Mouse (Mus musculus) kidney, postnatal 14 days (tissue): ENCODE data around the gene Thumpd2.

Source experiments
- DNase-seq: peaks from one replicate; pipeline ENCODE4 v3.0.0; 2022; ENCODE audit warnings: mixed read lengths

Gene Thumpd2

GRCm38 (mm10) chr17:81031830-81032442 lies 32.9 kb downstream of the Thumpd2 start:
- DNase-seq, result no peak

GRCm38 (mm10) chr17:81027331-81027730 lies 37.6 kb downstream of the Thumpd2 start:
- DNase-seq, result no peak

GRCm38 (mm10) chr17:81017132-81017531 lies 47.8 kb downstream of the Thumpd2 start:
- DNase-seq, result no peak

- DNase-seq, result peak; percentile 69
Observed at GRCm38 (mm10) chr17:81015814-81016447, 49.0 kb downstream of the Thumpd2 start.

GRCm38 (mm10) chr17:81010844-81011685 lies 53.8 kb downstream of the Thumpd2 start:
- DNase-seq, result no peak

- DNase-seq, result no peak
Observed at GRCm38 (mm10) chr17:81010199-81010598, 54.7 kb downstream of the Thumpd2 start.

- DNase-seq, result no peak
Observed at GRCm38 (mm10) chr17:81009112-81009511, 55.8 kb downstream of the Thumpd2 start.

- no peak for DNase-seq
Observed at GRCm38 (mm10) chr17:81005292-81005691, 59.6 kb downstream of the Thumpd2 start.

GRCm38 (mm10) chr17:81004454-81004853 lies 60.4 kb downstream of the Thumpd2 start:
- no peak for DNase-seq

- no peak for DNase-seq
Observed at GRCm38 (mm10) chr17:81002130-81002529, 62.8 kb downstream of the Thumpd2 start.

- DNase-seq, result no peak
Observed at GRCm38 (mm10) chr17:81001647-81002046, 63.2 kb downstream of the Thumpd2 start.

- no peak for DNase-seq
Observed at GRCm38 (mm10) chr17:81001010-81001409, 63.9 kb downstream of the Thumpd2 start.

GRCm38 (mm10) chr17:80998958-80999357 lies 65.9 kb downstream of the Thumpd2 start:
- DNase-seq, result no peak

GRCm38 (mm10) chr17:80997226-80997625 lies 67.7 kb downstream of the Thumpd2 start:
- DNase-seq, result no peak

- no peak for DNase-seq
Observed at GRCm38 (mm10) chr17:80991535-80992127, 73.3 kb downstream of the Thumpd2 start.

- DNase-seq, result no peak
Observed at GRCm38 (mm10) chr17:80982976-80983375, 81.9 kb downstream of the Thumpd2 start.

GRCm38 (mm10) chr17:80982412-80982787 lies 82.5 kb downstream of the Thumpd2 start:
- peak; percentile 81 for DNase-seq

GRCm38 (mm10) chr17:80981721-80982411 lies 83.0 kb downstream of the Thumpd2 start:
- no peak for DNase-seq

GRCm38 (mm10) chr17:80980096-80980495 lies 84.8 kb downstream of the Thumpd2 start:
- DNase-seq, result no peak

- peak; percentile 26 for DNase-seq
Observed at GRCm38 (mm10) chr17:80977245-80977644, 87.6 kb downstream of the Thumpd2 start.
